Mouse (Mus musculus) heart, adult 18-20 months (tissue): Measurements from ENCODE around the gene Tmem212. TPM values are rescaled to one million over a fixed set of nuclear protein-coding genes. Genes with fewer than 3 reads are reported as not detected.

Source experiments
- DNase-seq, 2 experiments: peaks; one replicate each; pipeline ENCODE4 v3.0.0; 2021 to 2022; ENCODE audit warnings: mixed read lengths in 1 of 2
- total RNA-seq, 2 experiments: library from RNA; stranded (reverse); gene quantifications; 2 replicates each; pipeline ENCODE4 v1.2.3; 2021

The Tmem212 gene
- total RNA-seq, 2 experiments from 2014 or later, result 0.85 TPM; not detected in 1

GRCm38 (mm10) chr3:27899012-27899726 is 3.0 kb upstream of the Tmem212 start:
- peak; percentile 80 to 87 for DNase-seq

- no peak for DNase-seq
These were observed 2.0 kb upstream of the Tmem212 start for GRCm38 (mm10) chr3:27898178-27898577.

GRCm38 (mm10) chr3:27886578-27886977 is 9.6 kb downstream of the Tmem212 start:
- peak in 1 of 2 experiments; percentile 51 for DNase-seq

GRCm38 (mm10) chr3:27885585-27885984 is 10.6 kb downstream of the Tmem212 start:
- DNase-seq, result no peak

- peak in 1 of 2 experiments; percentile 32 for DNase-seq
These were observed 14.0 kb downstream of the Tmem212 start for GRCm38 (mm10) chr3:27881897-27882835.

GRCm38 (mm10) chr3:27878854-27879610 is 17.1 kb downstream of the Tmem212 start:
- DNase-seq, result no peak

- no peak for DNase-seq
These were observed 22.7 kb downstream of the Tmem212 start for GRCm38 (mm10) chr3:27873268-27874073.

GRCm38 (mm10) chr3:27872429-27872828 is 23.7 kb downstream of the Tmem212 start:
- DNase-seq, result no peak

- DNase-seq, result no peak
These were observed 24.3 kb downstream of the Tmem212 start for GRCm38 (mm10) chr3:27871891-27872290.

GRCm38 (mm10) chr3:27871371-27871770 is 24.8 kb downstream of the Tmem212 start:
- no peak for DNase-seq

- DNase-seq, result no peak
These were observed 27.5 kb downstream of the Tmem212 start for GRCm38 (mm10) chr3:27868681-27869080.

GRCm38 (mm10) chr3:27867731-27868130 is 28.4 kb downstream of the Tmem212 start:
- no peak for DNase-seq

GRCm38 (mm10) chr3:27862821-27863740 is 33.1 kb downstream of the Tmem212 start:
- DNase-seq, result peak; percentile 86 to 91

GRCm38 (mm10) chr3:27861601-27862000 is 34.6 kb downstream of the Tmem212 start:
- DNase-seq, result peak; percentile 80 to 89

- DNase-seq, result no peak
These were observed 35.1 kb downstream of the Tmem212 start for GRCm38 (mm10) chr3:27861086-27861485.

- DNase-seq, result peak; percentile 46 to 59
These were observed 37.0 kb downstream of the Tmem212 start for GRCm38 (mm10) chr3:27859161-27859561.

- no peak for DNase-seq
These were observed 37.6 kb downstream of the Tmem212 start for GRCm38 (mm10) chr3:27858441-27859115.

GRCm38 (mm10) chr3:27856288-27856687 is 39.9 kb downstream of the Tmem212 start:
- DNase-seq, result no peak

- DNase-seq, result no peak
These were observed 41.6 kb downstream of the Tmem212 start for GRCm38 (mm10) chr3:27854431-27855180.
